Mouse (Mus musculus) embryonic fibroblast, embryonic 13.5 days (primary cell): ENCODE measurements around the gene Mdga1.

Experiments used
- CTCF ChIP-seq: IDR thresholded peaks from 2 replicates; pipeline ENCODE4 v1.5.1; 2011; ENCODE audit warnings: mild to moderate bottlenecking, control low read depth, low read length, moderate library complexity, borderline replicate concordance; ENCODE audit not compliant: insufficient read depth
- POLR2A ChIP-seq: IDR thresholded peaks from 2 replicates; pipeline ENCODE4 v1.6.1; 2011; ENCODE audit warnings: low read depth, mild to moderate bottlenecking, control low read depth, low read length, moderate library complexity

GRCm38 (mm10) chr17:29985534-29985933 is 15.6 kb upstream of the Mdga1 start:
- no peak for TF ChIP-seq POLR2A
- TF ChIP-seq CTCF: no peak
